Mouse (Mus musculus) neural tube, postnatal 0 days (tissue): ENCODE results near the gene Vmn2r36. TPM values are rescaled to one million over a fixed set of nuclear protein-coding genes. Genes with fewer than 3 reads are reported as not detected.

Source experiments
- polyA plus RNA-seq: library from polyadenylated mRNA; unstranded; fragments of >200 nt; fragmentation: Nextera tagmentation; extraction: Ambion mirVana; gene quantifications from 2 replicates; pipeline ENCODE4 v1.2.1, GENCODE M21; 2015

The Vmn2r36 gene
- polyA plus RNA-seq: not detected in 2 replicates

GRCm38 (mm10) chr7:7902395-7902794, at the start of gene Vmn2r36:
Gene Vmn2r36, minus strand, starts transcription at chr7:7902495.

Other genes starting within 250 kb of the Vmn2r36 start
- gene Vmn2r34, start 213.0 kb downstream of the Vmn2r36 start, polyA plus RNA-seq: not detected in 2 replicates
- not detected in 2 replicates for gene Vmn2r35, start 82.6 kb downstream of the Vmn2r36 start, polyA plus RNA-seq